Mouse (Mus musculus): ENCODE measurements around the gene Adam19. TPM values are rescaled to one million over a fixed set of nuclear protein-coding genes. Genes with fewer than 3 reads are reported as not detected.
"Not testable (repeated sequence)": the region's sequence is repeated elsewhere in the genome, so short reads cannot be mapped to it uniquely, and the experiment has no call there.

The Adam19 gene
- polyA plus RNA-seq, 1 experiment from 2014 or later: 9.4 TPM

GRCm38 (mm10) chr11:46168506-46168905 lies 112.7 kb downstream of the Adam19 start:
- Histone ChIP-seq H3K27me3 (replicated peaks; ENCODE audit: control insufficient read depth, insufficient read depth, low read length) (peaks cover 6% of the 10 kb centered on the region; the same call in 1 of the 2 replicates), H3K4me2 (ENCODE audit: low read length) (no peak overlapping the region), H3K27ac (ENCODE audit: low read depth, low read length) (no peak overlapping the region), H3K4me1 (ENCODE audit: control insufficient read depth, insufficient read depth, low read depth, low read length) (no peaks in the 10 kb centered on the region; the same call in 1 of the 2 replicates), H3K36me3 (ENCODE audit: control insufficient read depth, insufficient read depth, low read length) (no peaks in the 10 kb centered on the region), H3K9ac (ENCODE audit: low read depth, low read length) (no peak overlapping the region), H3K9me3 (ENCODE audit: control insufficient read depth, low read length) (no peaks in the 10 kb centered on the region), H3K4me3 (ENCODE audit: low read length) (no peak overlapping the region)
- no peak for ATAC-seq
- WGBS: 89% methylated on average over 7 of the region's 7 CpGs

GRCm38 (mm10) chr11:46169908-46170307 lies 114.1 kb downstream of the Adam19 start:
- H3K4me2 ChIP-seq (ENCODE audit: low read length): no peak overlapping the region
- no peak for ATAC-seq
- peaks cover 3% of the 10 kb centered on the region; the same call in 1 of the 2 replicates for H3K27me3 ChIP-seq (replicated peaks; ENCODE audit: control insufficient read depth, insufficient read depth, low read length)
- no peaks in the 10 kb centered on the region for H3K9me3 ChIP-seq (ENCODE audit: control insufficient read depth, low read length)
- H3K4me1 ChIP-seq (ENCODE audit: control insufficient read depth, insufficient read depth, low read depth, low read length): no peaks in the 10 kb centered on the region; the same call in 1 of the 2 replicates
- no peak overlapping the region for H3K4me3 ChIP-seq (ENCODE audit: low read length)
- no peak overlapping the region for H3K9ac ChIP-seq (ENCODE audit: low read depth, low read length)
- H3K27ac ChIP-seq (ENCODE audit: low read depth, low read length): no peak overlapping the region
- no peaks in the 10 kb centered on the region for H3K36me3 ChIP-seq (ENCODE audit: control insufficient read depth, insufficient read depth, low read length)
- 28% methylated on average over 3 of the region's 3 CpGs for WGBS

GRCm38 (mm10) chr11:46172128-46172527 lies 116.3 kb downstream of the Adam19 start:
- H3K4me1 ChIP-seq (ENCODE audit: control insufficient read depth, insufficient read depth, low read depth, low read length): no peaks in the 10 kb centered on the region
- no peaks in the 10 kb centered on the region for H3K27me3 ChIP-seq (replicated peaks; ENCODE audit: control insufficient read depth, insufficient read depth, low read length)
- H3K4me2 ChIP-seq (ENCODE audit: low read length): no peak overlapping the region
- no peak for ATAC-seq
- H3K36me3 ChIP-seq (ENCODE audit: control insufficient read depth, insufficient read depth, low read length): no peaks in the 10 kb centered on the region
- no peak overlapping the region for H3K27ac ChIP-seq (ENCODE audit: low read depth, low read length)
- no peak overlapping the region for H3K4me3 ChIP-seq (ENCODE audit: low read length)
- 97% methylated on average over 9 of the region's 9 CpGs for WGBS
- H3K9ac ChIP-seq (ENCODE audit: low read depth, low read length): no peak overlapping the region
- no peaks in the 10 kb centered on the region for H3K9me3 ChIP-seq (ENCODE audit: control insufficient read depth, low read length)

- Histone ChIP-seq H3K4me1 (ENCODE audit: control insufficient read depth, insufficient read depth, low read depth, low read length) (no peaks in the 10 kb centered on the region), H3K27me3 (replicated peaks; ENCODE audit: control insufficient read depth, insufficient read depth, low read length) (no peaks in the 10 kb centered on the region), H3K9me3 (ENCODE audit: control insufficient read depth, low read length) (no peaks in the 10 kb centered on the region), H3K4me3 (ENCODE audit: low read length) (no peak overlapping the region), H3K27ac (ENCODE audit: low read depth, low read length) (no peak overlapping the region), H3K9ac (ENCODE audit: low read depth, low read length) (no peak overlapping the region), H3K4me2 (ENCODE audit: low read length) (no peak overlapping the region), H3K36me3 (ENCODE audit: control insufficient read depth, insufficient read depth, low read length) (no peaks in the 10 kb centered on the region)
- no peak for ATAC-seq
- WGBS: 89% methylated on average over 6 of the region's 6 CpGs
These were observed 120.4 kb downstream of the Adam19 start for GRCm38 (mm10) chr11:46176155-46176554.

- WGBS: 77% methylated on average over 10 of the region's 10 CpGs
These were observed 121.7 kb downstream of the Adam19 start for GRCm38 (mm10) chr11:46177246-46178043.

GRCm38 (mm10) chr11:46182031-46182430 lies 126.2 kb downstream of the Adam19 start:
- H3K4me2 ChIP-seq (ENCODE audit: low read length); H3K4me3 ChIP-seq (ENCODE audit: low read length); H3K9me3 ChIP-seq (ENCODE audit: control insufficient read depth, low read length); H3K9ac ChIP-seq (ENCODE audit: low read depth, low read length); H3K4me1 ChIP-seq (ENCODE audit: control insufficient read depth, insufficient read depth, low read depth, low read length); H3K27me3 ChIP-seq (replicated peaks; ENCODE audit: control insufficient read depth, insufficient read depth, low read length); H3K27ac ChIP-seq (ENCODE audit: low read depth, low read length); ATAC-seq; H3K36me3 ChIP-seq (ENCODE audit: control insufficient read depth, insufficient read depth, low read length): not testable (repeated sequence)
- WGBS: 91% methylated on average over 1 of the region's 1 CpGs

More at GRCm38 (mm10) chr11:46177246-46178043, 121.7 kb downstream of the Adam19 start:
- H3K4me1 ChIP-seq (ENCODE audit: control insufficient read depth, insufficient read depth, low read depth, low read length): no peaks in the 10 kb centered on the region
- H3K4me3 ChIP-seq (ENCODE audit: low read length): no peak overlapping the region
- H3K9ac ChIP-seq (ENCODE audit: low read depth, low read length): no peak overlapping the region
- H3K36me3 ChIP-seq (ENCODE audit: control insufficient read depth, insufficient read depth, low read length): no peaks in the 10 kb centered on the region
- H3K9me3 ChIP-seq (ENCODE audit: control insufficient read depth, low read length): no peaks in the 10 kb centered on the region
- ATAC-seq: no peak
- H3K27me3 ChIP-seq (replicated peaks; ENCODE audit: control insufficient read depth, insufficient read depth, low read length): no peaks in the 10 kb centered on the region
- H3K4me2 ChIP-seq (ENCODE audit: low read length): no peak overlapping the region
- no peak overlapping the region for H3K27ac ChIP-seq (ENCODE audit: low read depth, low read length)

GRCm38 (mm10) chr11:46184946-46185345 lies 129.2 kb downstream of the Adam19 start:
- H3K4me3 ChIP-seq (ENCODE audit: low read length): no peak overlapping the region
- WGBS: 73% methylated on average over 3 of the region's 3 CpGs
- no peaks in the 10 kb centered on the region for H3K9me3 ChIP-seq (ENCODE audit: control insufficient read depth, low read length)
- no peaks in the 10 kb centered on the region for H3K4me1 ChIP-seq (ENCODE audit: control insufficient read depth, insufficient read depth, low read depth, low read length)
- H3K36me3 ChIP-seq (ENCODE audit: control insufficient read depth, insufficient read depth, low read length): no peaks in the 10 kb centered on the region
- no peak for ATAC-seq
- no peaks in the 10 kb centered on the region for H3K27me3 ChIP-seq (replicated peaks; ENCODE audit: control insufficient read depth, insufficient read depth, low read length)
- H3K4me2 ChIP-seq (ENCODE audit: low read length): no peak overlapping the region
- H3K27ac ChIP-seq (ENCODE audit: low read depth, low read length): no peak overlapping the region
- no peak overlapping the region for H3K9ac ChIP-seq (ENCODE audit: low read depth, low read length)

GRCm38 (mm10) chr11:46185486-46185885 lies 129.7 kb downstream of the Adam19 start:
- ATAC-seq: peak; percentile 45; the same call in 1 of the 2 replicates
- no peaks in the 10 kb centered on the region for H3K4me1 ChIP-seq (ENCODE audit: control insufficient read depth, insufficient read depth, low read depth, low read length)
- no peaks in the 10 kb centered on the region for H3K9me3 ChIP-seq (ENCODE audit: control insufficient read depth, low read length)
- 25% methylated on average over 4 of the region's 4 CpGs for WGBS
- no peaks in the 10 kb centered on the region for H3K36me3 ChIP-seq (ENCODE audit: control insufficient read depth, insufficient read depth, low read length)
- H3K27me3 ChIP-seq (replicated peaks; ENCODE audit: control insufficient read depth, insufficient read depth, low read length): no peaks in the 10 kb centered on the region
- no peak overlapping the region for H3K4me2 ChIP-seq (ENCODE audit: low read length)
- H3K4me3 ChIP-seq (ENCODE audit: low read length): no peak overlapping the region
- no peak overlapping the region for H3K9ac ChIP-seq (ENCODE audit: low read depth, low read length)
- no peak overlapping the region; the same call in 1 of the 2 replicates for H3K27ac ChIP-seq (ENCODE audit: low read depth, low read length)

- Histone ChIP-seq H3K36me3 (ENCODE audit: control insufficient read depth, insufficient read depth, low read length) (no peaks in the 10 kb centered on the region; the same call in 1 of the 2 replicates), H3K27me3 (replicated peaks; ENCODE audit: control insufficient read depth, insufficient read depth, low read length) (no peaks in the 10 kb centered on the region), H3K4me1 (ENCODE audit: control insufficient read depth, insufficient read depth, low read depth, low read length) (no peaks in the 10 kb centered on the region), H3K9me3 (ENCODE audit: control insufficient read depth, low read length) (no peaks in the 10 kb centered on the region), H3K4me3 (ENCODE audit: low read length) (no peak overlapping the region), H3K4me2 (ENCODE audit: low read length) (no peak overlapping the region), H3K9ac (ENCODE audit: low read depth, low read length) (no peak overlapping the region), H3K27ac (ENCODE audit: low read depth, low read length) (no peak overlapping the region)
- ATAC-seq: no peak
- WGBS: 68% methylated on average over 2 of the region's 2 CpGs
These were observed 132.5 kb downstream of the Adam19 start for GRCm38 (mm10) chr11:46188283-46188682.

All from hindbrain, embryonic 16.5 days (tissue).